8 mouse cellular contexts compared by ENCODE assay signal in genomic region chr7:128388968-128389367, GRCm38 (mm10). TPM values are rescaled to one million over a fixed set of nuclear protein-coding genes. Genes with fewer than 3 reads are reported as not detected.
DNase-seq lines count a peak whose midpoint lies in the region; ATAC-seq and TF ChIP-seq lines count a peak whose summit lies in the region.

No protein-coding gene starts in this region.

- H3K4me1 ChIP-seq in liver, postnatal 0 days (ENCODE audit: insufficient read depth), result peaks cover 43% of the 10 kb centered on the region

- peak; percentile 77 for ATAC-seq in erythroid progenitor cell, adult 5-6 weeks (replicated peaks; ENCODE audit: low FRiP score, poor library complexity, severe bottlenecking)
- ATAC-seq in liver, postnatal 0 days, result peak; percentile 65

- whole genome bisulfite sequencing in liver, postnatal 0 days (ENCODE audit: insufficient replicate concordance), result 39% methylated on average over 7 of the region's 7 CpGs

- H3K4me3 ChIP-seq in liver, postnatal 0 days (ENCODE audit: low read depth, low read length), result no peak overlapping the region

- H3K27ac ChIP-seq in liver, postnatal 0 days (ENCODE audit: low read depth), result no peak overlapping the region

- intact Hi-C loops in heart, postnatal 36 days (cut with DNase I), result no loop called here

- H3K9ac ChIP-seq in liver, postnatal 0 days (replicated peaks), result no peak overlapping the region

- H3K36me3 ChIP-seq in liver, postnatal 0 days (replicated peaks; ENCODE audit: insufficient read depth, low read length), result no peaks in the 10 kb centered on the region

- H3K9me3 ChIP-seq in liver, postnatal 0 days (ENCODE audit: low read length), result no peaks in the 10 kb centered on the region

- peak; percentile 72 for TF ChIP-seq EP300 in liver, postnatal 0 days (IDR thresholded peaks at IDR 0.05; ENCODE audit: low read depth)

- peak; percentile 47 to 52 for DNase-seq in right cerebral cortex, postnatal 10 days (ENCODE audit: low spot score in 2 of 2)
- no peak for DNase-seq in right cerebral cortex, postnatal 25 days
- peak; percentile 79 to 80 for DNase-seq in heart, postnatal 36 days
- DNase-seq in liver, postnatal 0 days, result peak; percentile 71
- DNase-seq in testis, postnatal 10 days (ENCODE audit: low spot score), result peak; percentile 90
- DNase-seq in frontal cortex, postnatal 36 days (ENCODE audit: low spot score in 2 of 2), result no peak
- no peak for DNase-seq in cerebellum, adult 18-20 months

- no peak overlapping the region for H3K4me2 ChIP-seq in liver, postnatal 0 days (ENCODE audit: low read depth, low read length)

- no peaks in the 10 kb centered on the region for H3K27me3 ChIP-seq in liver, postnatal 0 days (ENCODE audit: insufficient read depth, low read length)

- no peak for TF ChIP-seq CTCF in liver, postnatal 0 days (IDR thresholded peaks at IDR 0.05; ENCODE audit: low read depth)

RNA-seq across cellular contexts. Expression of gene Rgs10, which starts 29.6 kb away (rescaled TPM):
- 43.2 and 50.1 TPM in 2 replicates for total RNA-seq in erythroid progenitor cell, adult 5-6 weeks (2015; ENCODE audit: low replicate concordance)
- total RNA-seq in erythroid progenitor cell, adult 5-6 weeks (2017; ENCODE audit: low replicate concordance), result 37.1 and 46.5 TPM in 2 replicates
- 10 to 100 TPM in 1 of 2 experiments, 1 to 10 TPM in 1; 9.5 to 12.1 TPM for total RNA-seq in heart, postnatal 36 days (2021)
- 31.7 and 32.3 TPM in 2 replicates for polyA plus RNA-seq in liver, postnatal 0 days (2015; fragmentation: Nextera tagmentation; extraction: Ambion mirVana)

Comparison
In these comparisons a context has a peak if more than half of its experiments do, and no peak if none do; other contexts are left out.
1. DNase-seq: peak in right cerebral cortex, postnatal 10 days (2 of 2), heart, postnatal 36 days (2 of 2), liver, postnatal 0 days (single experiment) and testis, postnatal 10 days (single experiment); none in right cerebral cortex, postnatal 25 days (single experiment), frontal cortex, postnatal 36 days (0 of 2) and cerebellum, adult 18-20 months (0 of 2).